Mouse (Mus musculus) adrenal gland, postnatal 10 days (tissue): ENCODE data around the gene Pomt1. TPM values are rescaled to one million over a fixed set of nuclear protein-coding genes. Genes with fewer than 3 reads are reported as not detected.

ENCODE experiments used
- DNase-seq: peaks from one replicate; pipeline ENCODE4 v3.0.0; 2021; ENCODE audit warnings: mixed read lengths
- long read RNA-seq, 2 experiments: library from polyadenylated mRNA; stranded (forward); transcript quantifications; one replicate each; pipeline ENCODE4 v2.0.0; 2021
- total RNA-seq, 2 experiments: library from RNA; stranded (reverse); gene quantifications; 2 replicates each; pipeline ENCODE4 v1.2.3; 2021

Gene Pomt1
- total RNA-seq, result 10 to 100 TPM; 29.9 to 49.3 TPM
- long read RNA-seq, experiment 1, transcript Pomt1-201 (20 exons, 2,918 nt), result major isoform, 7 of 28 reads
- long read RNA-seq, experiment 1, partial matches to known transcripts, result 13 of 28 reads
- long read RNA-seq, experiment 1, other reads (novel, unspliced or antisense), result 8 of 28 reads
- long read RNA-seq, experiment 2, partial matches to known transcripts, result 5 of 9 reads
- long read RNA-seq, experiment 2, other reads (novel, unspliced or antisense), result 1 of 9 reads

DNA sequence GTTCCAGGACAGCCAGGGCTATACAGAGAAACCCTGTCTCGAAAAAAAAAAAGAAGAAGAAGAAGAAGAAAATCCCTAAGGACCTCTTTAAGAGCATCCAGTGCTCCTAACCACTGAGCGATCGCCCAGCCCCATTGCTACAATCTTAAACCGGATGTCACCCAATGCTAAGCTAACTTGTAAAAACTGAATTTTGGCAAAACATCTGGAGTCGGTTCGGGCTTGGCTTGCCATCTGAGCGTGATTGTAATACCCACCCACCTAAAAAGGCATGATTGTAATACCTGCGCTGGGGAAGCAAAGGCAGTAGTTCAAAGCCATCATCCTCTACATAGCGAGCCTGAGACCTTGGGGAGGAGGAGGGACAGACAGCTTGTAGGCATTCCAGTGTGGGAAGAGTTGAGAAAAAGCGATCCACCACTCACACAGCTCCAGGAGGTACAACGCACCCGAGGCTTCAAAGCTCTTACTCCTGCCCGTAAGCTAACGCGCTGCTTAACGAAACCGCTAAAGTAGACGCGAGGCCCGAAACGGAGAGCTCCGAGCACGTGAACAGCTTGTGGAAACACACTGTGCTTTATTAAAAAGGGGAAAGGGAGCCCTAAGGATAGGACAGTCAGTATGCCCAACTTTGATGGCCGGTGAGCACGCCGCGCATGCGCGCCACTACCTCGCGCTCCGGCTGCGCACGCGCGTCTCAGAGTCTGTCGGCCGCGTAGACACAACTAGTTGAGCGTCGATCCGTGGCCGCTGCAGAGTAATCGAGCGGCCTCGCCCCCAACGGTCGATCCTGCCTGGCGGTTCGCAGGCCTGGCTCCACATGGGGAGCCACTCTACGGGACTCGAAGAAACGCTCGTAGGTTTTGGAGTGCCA is at the start of gene Pomt1:
Gene Pomt1, plus strand, starts transcription at position 705 of the 874 bp plus-strand sequence.
- DNase-seq, result peak; percentile 92

- DNase-seq, result no peak
Observed at GRCm38 (mm10) chr2:32187019-32187551, 49.3 kb upstream of the Pomt1 start.

- DNase-seq, result no peak
Observed at GRCm38 (mm10) chr2:32187649-32188048, 48.7 kb upstream of the Pomt1 start.

DNA sequence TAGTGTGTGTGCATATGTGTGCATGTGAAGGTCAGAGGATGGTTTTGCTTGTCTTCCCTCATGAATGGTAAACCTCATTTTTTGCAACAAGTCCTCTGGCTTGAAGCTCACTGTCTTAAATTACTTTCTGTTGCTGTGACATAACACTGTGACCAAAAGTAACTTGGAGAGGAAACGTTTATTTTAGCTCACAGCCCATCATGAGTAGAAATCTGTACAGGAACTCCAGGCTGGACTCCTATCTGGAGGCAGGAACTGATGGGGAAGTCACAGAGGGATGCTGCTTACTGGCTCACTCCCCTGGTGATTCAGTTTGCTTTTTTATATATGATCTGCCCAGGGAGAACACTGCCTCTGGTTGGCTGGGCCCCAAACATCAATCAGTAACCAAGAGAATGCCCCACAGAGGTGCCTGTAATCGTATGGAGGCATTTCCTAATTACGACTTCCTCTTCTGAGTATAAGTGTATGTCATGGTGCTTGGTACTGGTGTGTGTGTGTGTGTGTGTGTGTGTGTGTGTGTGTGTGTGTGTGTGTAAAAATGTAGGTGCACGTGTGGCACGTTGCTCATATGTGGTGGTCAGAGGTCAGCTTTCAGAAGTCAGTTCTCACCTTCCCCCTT is 47.2 kb upstream of the Pomt1 start:
- DNase-seq, result no peak

DNA sequence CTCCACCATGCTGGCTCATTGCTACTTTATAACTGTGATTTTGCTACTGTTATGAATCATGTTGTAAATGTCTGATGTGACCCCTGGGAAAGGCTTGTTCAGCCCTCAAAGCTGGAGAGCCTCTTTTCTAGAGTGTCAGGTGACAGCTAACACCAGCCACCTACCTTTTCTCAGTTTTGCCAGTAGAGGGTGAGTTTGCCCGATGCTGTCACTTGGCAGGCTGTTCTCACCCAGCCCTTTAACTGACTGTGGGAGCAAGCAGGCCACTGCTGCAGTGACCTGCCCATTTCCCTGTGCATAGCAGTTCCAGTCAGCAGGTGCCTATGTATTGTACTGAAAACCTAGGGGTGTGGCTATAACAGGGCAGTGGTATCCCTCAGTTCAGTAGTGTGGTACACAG is 45.8 kb upstream of the Pomt1 start:
- no peak for DNase-seq

DNA sequence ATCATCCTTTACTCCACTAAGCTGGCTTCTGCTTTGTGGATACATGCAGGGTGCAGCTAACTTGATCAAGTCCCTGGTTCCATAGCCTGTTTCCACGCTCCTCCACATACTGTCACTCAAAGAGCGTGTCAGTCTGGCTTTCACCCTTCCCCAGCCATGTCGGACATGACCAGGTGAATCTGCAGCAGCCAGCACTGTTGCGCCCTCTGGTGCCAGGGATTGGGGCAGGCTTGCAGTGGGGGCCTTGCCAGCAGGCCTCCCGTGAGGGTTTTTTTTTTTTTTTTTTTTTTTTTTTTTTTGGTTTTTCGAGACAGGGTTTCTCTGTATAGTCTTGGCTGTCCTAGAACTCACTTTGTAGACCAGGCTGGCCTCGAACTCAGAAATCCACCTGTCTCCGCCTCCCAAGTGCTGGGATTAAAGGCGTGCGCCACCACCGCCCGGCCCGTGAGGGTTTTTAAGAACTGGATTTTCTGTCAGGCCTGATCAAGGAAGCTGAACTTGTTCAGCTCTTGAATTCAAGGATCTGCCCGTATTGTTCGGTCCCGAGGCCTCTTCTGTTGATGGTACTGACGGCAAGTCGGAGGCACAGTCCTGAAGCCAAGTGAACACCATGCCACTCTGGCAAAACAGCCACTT is 44.4 kb upstream of the Pomt1 start:
- peak; percentile 79 for DNase-seq

GRCm38 (mm10) chr2:32198977-32199376 is 37.4 kb upstream of the Pomt1 start:
- DNase-seq, result no peak

DNA sequence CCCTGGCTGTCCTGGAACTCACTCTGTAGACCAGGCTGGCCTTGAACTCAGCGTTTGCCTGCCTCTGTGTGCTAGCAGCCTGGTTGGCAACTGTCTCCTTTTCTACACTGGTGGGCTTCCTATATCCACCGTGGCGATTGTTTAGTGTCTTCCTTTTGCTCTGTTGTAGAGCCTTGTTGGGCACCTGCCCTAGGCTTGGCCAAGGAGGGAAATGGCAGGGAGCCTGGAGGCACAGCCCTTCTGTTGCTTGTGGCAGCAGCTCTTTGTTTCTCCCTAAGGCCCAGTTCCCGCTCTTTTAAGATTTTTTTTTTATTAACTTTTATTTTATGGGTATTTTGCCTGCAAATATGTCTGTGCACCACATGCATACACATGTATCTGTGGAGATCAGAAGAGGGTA is 36.4 kb upstream of the Pomt1 start:
- DNase-seq, result no peak

DNA sequence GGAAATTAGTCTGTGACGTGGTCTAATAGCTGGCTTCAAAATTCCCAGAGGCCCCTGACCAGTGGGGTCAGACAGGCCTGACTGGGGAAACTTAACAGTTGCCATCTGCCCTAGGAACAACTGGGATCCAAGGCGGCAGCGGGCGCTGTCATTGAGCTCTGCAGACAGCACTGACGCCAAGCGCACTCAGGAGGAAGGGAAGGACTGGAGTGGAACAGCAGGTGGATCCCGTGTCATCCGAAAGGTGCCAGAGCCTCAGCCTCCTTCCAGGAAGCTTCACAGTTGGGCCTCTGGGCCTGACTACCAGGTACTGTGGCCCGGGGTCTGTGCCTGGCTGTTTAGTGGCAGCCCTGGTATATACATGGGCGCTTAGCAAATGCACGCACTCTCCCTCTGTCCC is 35.7 kb upstream of the Pomt1 start:
- DNase-seq, result no peak

DNA sequence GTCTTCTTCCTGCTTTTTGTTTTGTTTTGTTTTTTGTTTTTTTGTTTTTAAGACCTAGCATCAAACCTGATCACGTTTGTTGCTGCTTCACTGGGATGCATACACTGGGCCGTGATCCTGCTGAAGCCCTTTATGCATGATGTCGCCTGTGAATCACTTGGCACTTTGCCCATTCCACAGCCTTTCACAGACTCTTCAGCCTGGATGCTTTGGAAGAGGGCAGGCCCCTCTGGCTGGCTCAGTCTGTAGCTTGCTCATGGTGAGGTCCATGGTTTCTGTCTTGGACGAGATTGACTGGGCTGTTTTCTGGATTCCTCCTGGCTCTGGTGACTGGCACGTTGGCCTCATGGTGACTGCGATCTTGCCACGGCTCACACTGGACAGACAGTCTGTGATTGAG is 34.9 kb upstream of the Pomt1 start:
- peak; percentile 59 for DNase-seq

DNA sequence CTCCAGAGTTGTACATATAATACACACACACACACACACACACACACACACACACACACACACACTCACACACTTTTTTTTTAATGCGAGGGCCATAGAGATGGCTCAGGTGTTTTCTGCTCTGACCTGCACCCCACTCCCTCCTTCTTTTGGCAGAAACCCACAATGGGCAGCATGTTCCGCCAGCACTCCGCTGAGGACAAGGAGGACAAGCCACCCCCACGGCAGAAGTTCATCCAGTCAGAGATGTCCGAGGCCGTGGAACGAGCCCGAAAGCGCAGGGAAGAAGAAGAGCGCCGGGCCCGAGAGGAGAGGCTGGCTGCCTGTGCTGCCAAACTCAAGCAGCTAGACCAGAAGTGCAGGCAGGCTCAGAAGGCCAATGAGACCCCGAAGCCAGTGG is 32.5 kb upstream of the Pomt1 start:
- no peak for DNase-seq

GRCm38 (mm10) chr2:32207682-32208081 is 28.7 kb upstream of the Pomt1 start:
- DNase-seq, result no peak

DNA sequence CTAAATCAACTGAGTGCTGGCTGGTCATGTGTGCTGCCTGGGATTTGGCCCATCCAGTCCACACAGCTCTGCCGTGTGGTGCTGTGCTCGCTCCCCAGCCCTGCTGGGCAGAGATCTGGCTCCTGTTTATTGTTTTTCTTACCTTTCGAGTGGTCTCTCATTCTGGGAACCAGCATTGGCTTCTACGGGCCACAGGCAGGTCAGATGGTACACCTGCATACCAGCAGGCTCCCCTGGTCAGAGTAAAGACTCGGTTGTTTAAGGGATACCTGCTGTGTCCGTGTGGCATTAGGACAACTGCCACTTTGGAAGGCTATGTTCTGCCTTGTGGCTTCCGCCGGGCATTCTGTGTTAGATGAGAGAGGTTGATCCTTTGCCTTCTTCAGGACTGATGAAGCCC is 24.7 kb upstream of the Pomt1 start:
- no peak for DNase-seq

- peak; percentile 55 for DNase-seq
Observed at GRCm38 (mm10) chr2:32213000-32213399, 23.4 kb upstream of the Pomt1 start.

DNA sequence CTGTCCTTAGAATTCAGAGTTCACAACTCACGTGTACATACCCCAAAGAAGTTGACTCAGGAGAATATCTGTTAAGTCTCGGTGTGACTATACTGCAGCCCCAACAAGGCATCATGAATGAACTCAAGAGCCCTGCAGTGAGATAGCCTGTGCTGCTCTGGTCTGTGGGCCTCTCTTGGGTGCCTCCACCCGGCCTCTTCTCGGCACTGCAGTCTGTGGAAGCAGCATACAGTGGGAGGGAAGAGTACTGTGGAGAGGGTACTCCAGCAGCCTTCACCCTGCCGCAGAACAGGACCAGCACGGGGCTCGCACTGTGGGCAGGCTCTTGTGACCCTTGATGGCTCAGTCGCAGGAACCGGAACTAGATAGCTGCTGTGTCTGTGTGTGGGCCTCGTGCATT is 20.8 kb upstream of the Pomt1 start:
- DNase-seq, result no peak

DNA sequence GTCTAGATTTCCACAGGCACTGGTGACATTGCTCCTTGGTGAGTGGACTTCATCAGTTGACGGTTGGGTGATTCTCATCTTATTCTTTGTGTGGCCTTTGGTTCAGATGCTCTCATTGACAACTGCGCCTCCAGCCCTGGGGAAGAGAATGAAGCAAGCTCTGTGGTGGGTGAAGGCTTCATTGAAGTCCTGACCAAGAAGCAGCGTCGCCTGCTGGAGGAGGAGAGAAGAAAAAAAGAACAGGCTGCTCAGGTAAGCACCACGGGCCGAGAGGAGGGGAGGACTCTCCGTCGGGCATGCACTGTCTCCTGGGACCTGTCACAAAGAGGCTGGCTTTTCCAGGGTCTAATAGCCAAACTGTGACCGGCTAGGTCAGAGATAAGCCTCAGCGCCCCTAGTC is 19.9 kb upstream of the Pomt1 start:
- DNase-seq, result no peak

- no peak for DNase-seq
Observed at GRCm38 (mm10) chr2:32217656-32218055, 18.7 kb upstream of the Pomt1 start.

GRCm38 (mm10) chr2:32218113-32218512 is 18.3 kb upstream of the Pomt1 start:
- DNase-seq, result peak; percentile 36

DNA sequence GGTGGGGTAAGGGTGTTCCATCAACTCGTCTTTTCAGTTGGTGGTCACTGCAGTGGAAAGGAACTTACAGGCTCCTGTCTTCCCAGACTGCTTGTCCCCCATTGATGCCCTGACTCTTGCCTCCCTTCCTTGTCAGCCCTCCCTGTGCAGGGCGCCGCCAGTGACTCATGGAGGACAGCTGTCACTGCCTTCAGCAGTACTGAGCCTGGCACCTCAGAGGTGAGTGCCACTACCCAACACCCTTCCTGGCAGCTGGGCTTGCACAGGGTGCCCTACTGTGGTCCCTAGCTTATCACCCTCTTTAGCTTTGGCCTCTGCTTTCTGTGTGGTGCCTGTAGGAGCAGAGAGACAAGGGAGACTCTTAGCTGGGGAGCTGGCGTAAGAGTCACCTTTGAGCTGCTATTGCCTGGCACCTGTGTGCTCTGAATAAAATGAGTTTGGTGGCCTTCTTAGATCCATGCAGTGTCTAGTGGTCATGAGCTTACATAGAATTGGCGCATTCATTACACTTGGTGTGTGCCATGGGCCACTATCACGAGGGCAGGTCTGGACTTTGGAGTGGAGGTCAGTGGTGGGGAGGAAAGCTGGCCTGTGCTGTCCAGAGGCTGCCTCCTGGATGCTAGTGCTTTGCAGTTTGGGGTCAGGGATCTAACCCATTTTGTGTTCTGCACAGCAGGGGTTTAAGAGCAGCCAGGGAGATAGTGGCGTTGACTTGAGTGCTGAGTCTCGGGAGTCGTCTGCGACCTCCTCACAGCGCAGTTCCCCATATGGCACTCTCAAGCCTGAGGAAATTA is 17.7 kb upstream of the Pomt1 start:
- no peak for DNase-seq

- DNase-seq, result no peak
Observed at GRCm38 (mm10) chr2:32219501-32219900, 16.9 kb upstream of the Pomt1 start.

- DNase-seq, result peak; percentile 43
Observed at GRCm38 (mm10) chr2:32220021-32220420, 16.4 kb upstream of the Pomt1 start.

- no peak for DNase-seq
Observed at GRCm38 (mm10) chr2:32220969-32221368, 15.4 kb upstream of the Pomt1 start.
